Mouse (Mus musculus) retina, adult 2 months (tissue): ENCODE results near the gene Gm13272.
"Not testable (repeated sequence)": the region's sequence is repeated elsewhere in the genome, so short reads cannot be mapped to it uniquely, and the experiment has no call there.

Experiments used
- DNase-seq: peaks from one replicate; pipeline ENCODE4 v3.0.0-alpha.2; 2012; ENCODE audit warnings: low read depth, low spot score

The Gm13272 gene

GRCm38 (mm10) chr4:88785409-88785808 is 5.8 kb downstream of the Gm13272 start, which contains the start of gene Gm13276:
Gene Gm13276, plus strand, starts transcription at chr4:88785709.
- DNase-seq, result not testable (repeated sequence)

GRCm38 (mm10) chr4:88788402-88788801 is 8.8 kb downstream of the Gm13272 start, which contains the start of gene Gm13277:
Gene Gm13277, plus strand, starts transcription at chr4:88788632.
- DNase-seq, result not testable (repeated sequence)

- DNase-seq, result not testable (repeated sequence)
Observed at GRCm38 (mm10) chr4:88791250-88791649, 11.6 kb downstream of the Gm13272 start, which contains the start of gene Gm13278. Gene Gm13278, plus strand, starts transcription at chr4:88791550.

- not testable (repeated sequence) for DNase-seq
Observed at GRCm38 (mm10) chr4:88793936-88794675, 14.5 kb downstream of the Gm13272 start, which contains the start of gene Gm13275. Gene Gm13275, plus strand, starts transcription at chr4:88794487.

GRCm38 (mm10) chr4:88797097-88797496 is 17.4 kb downstream of the Gm13272 start, which contains the start of gene Gm13279:
Gene Gm13279, plus strand, starts transcription at chr4:88797397.
- DNase-seq, result not testable (repeated sequence)

GRCm38 (mm10) chr4:88799365-88799764 is 19.7 kb downstream of the Gm13272 start, which contains the start of gene Gm13285:
Gene Gm13285, plus strand, starts transcription at chr4:88799665.
- not testable (repeated sequence) for DNase-seq

GRCm38 (mm10) chr4:88802954-88803353 is 23.3 kb downstream of the Gm13272 start, which contains the start of gene Gm13287:
Gene Gm13287, plus strand, starts transcription at chr4:88803254.
- not testable (repeated sequence) for DNase-seq

- DNase-seq, result not testable (repeated sequence)
Observed at GRCm38 (mm10) chr4:88805231-88805630, 25.6 kb downstream of the Gm13272 start, which contains the start of gene Gm13288. Gene Gm13288, plus strand, starts transcription at chr4:88805531.

GRCm38 (mm10) chr4:88805761-88806160 is 26.1 kb downstream of the Gm13272 start:
- DNase-seq, result not testable (repeated sequence)

- DNase-seq, result no peak
Observed at GRCm38 (mm10) chr4:88815928-88816327, 36.3 kb downstream of the Gm13272 start, which contains the start of gene Ifna7. Gene Ifna7, plus strand, starts transcription at chr4:88816228.

- no peak for DNase-seq
Observed at GRCm38 (mm10) chr4:88819659-88820058, 40.0 kb downstream of the Gm13272 start, which contains the start of gene Ifna11. Gene Ifna11, plus strand, starts transcription at chr4:88819959.

- no peak for DNase-seq
Observed at GRCm38 (mm10) chr4:88822995-88823394, 43.3 kb downstream of the Gm13272 start.

GRCm38 (mm10) chr4:88827116-88827515 is 47.5 kb downstream of the Gm13272 start, which contains the start of gene Ifna6:
Gene Ifna6, plus strand, starts transcription at chr4:88827416.
- not testable (repeated sequence) for DNase-seq
